Mouse (Mus musculus) heart, embryonic 12.5 days (tissue): Measurements from ENCODE around the gene C330007P06Rik. TPM values are rescaled to one million over a fixed set of nuclear protein-coding genes. Genes with fewer than 3 reads are reported as not detected.

ENCODE experiments used
- ATAC-seq: fragments of 200-750 bp; cut with Nextera tagmentation; 2 replicates; pipeline ENCODE4 v1.8.0; 2017; ENCODE audit warnings: moderate TSS enrichment, moderate library complexity; ENCODE audit not compliant: insufficient number of reproducible peaks, low FRiP score
- H3K27ac ChIP-seq: fragments of 300-500 bp; sonication (generic); 2 replicates; pipeline ENCODE4 v1.5.1; 2016; ENCODE audit warnings: mild to moderate bottlenecking, moderate library complexity; ENCODE audit not compliant: poor library complexity, severe bottlenecking
- H3K27me3 ChIP-seq: fragments of 300-500 bp; sonication (generic); replicated peaks from 2 replicates; pipeline ENCODE4 v1.6.1; 2016; ENCODE audit warnings: mild to moderate bottlenecking, moderate library complexity
- H3K36me3 ChIP-seq: fragments of 300-500 bp; sonication (generic); 2 replicates; pipeline ENCODE4 v1.6.1; 2016; ENCODE audit warnings: mild to moderate bottlenecking, moderate library complexity
- H3K4me1 ChIP-seq: fragments of 300-500 bp; sonication (generic); replicated peaks from 2 replicates; pipeline ENCODE4 v1.6.1; 2016; ENCODE audit warnings: mild to moderate bottlenecking
- H3K4me2 ChIP-seq: fragments of 300-500 bp; sonication (generic); 2 replicates; pipeline ENCODE4 v1.6.1; 2016; ENCODE audit warnings: mild to moderate bottlenecking, moderate library complexity
- H3K4me3 ChIP-seq: fragments of 300-500 bp; sonication (generic); 2 replicates; pipeline ENCODE4 v1.5.1; 2016; ENCODE audit warnings: mild to moderate bottlenecking
- H3K9ac ChIP-seq: fragments of 300-500 bp; sonication (generic); 2 replicates; pipeline ENCODE4 v1.6.1; 2016; ENCODE audit warnings: mild to moderate bottlenecking, moderate library complexity
- H3K9me3 ChIP-seq: fragments of 300-500 bp; sonication (generic); replicated peaks from 2 replicates; pipeline ENCODE4 v1.6.1; 2016; ENCODE audit warnings: mild to moderate bottlenecking, moderate library complexity
- WGBS: fragments of 180-500 bp; shearing (Covaris S2); methylation state at CpG from one replicate; pipeline ENCODE4 v1.1.7; 2016; 5-methylcytosine and 5-hydroxymethylcytosine counted together
- polyA plus RNA-seq: library from polyadenylated mRNA; unstranded; fragments of >200 nt; fragmentation: Nextera tagmentation; extraction: Ambion mirVana; gene quantifications from 2 replicates; pipeline ENCODE4 v1.2.1, GENCODE M21; 2016

The C330007P06Rik gene
- polyA plus RNA-seq, 1 experiment from 2014 or later, result 21.8 TPM

- Histone ChIP-seq H3K4me1 (0 out of 2 replicates have a peak, but pooled peaks cover 16% of the 10 kb centered on the region), H3K27me3 (no peaks in the 10 kb centered on the region), H3K4me2 (peak overlapping the region; percentile 57), H3K9me3 (no peaks in the 10 kb centered on the region), H3K27ac (no peak overlapping the region), H3K4me3 (peak overlapping the region; percentile 22; the same call in 1 of the 2 replicates), H3K9ac (peak overlapping the region; percentile 9; the same call in 1 of the 2 replicates), H3K36me3 (no peaks in the 10 kb centered on the region)
- ATAC-seq, result 0 out of 2 replicates have a peak, but pooled peaks have one; percentile 18
- WGBS, result 24% methylated on average over 19 of the region's 19 CpGs
Observed at GRCm38 (mm10) chrX:36833397-36834084, 40.4 kb downstream of the C330007P06Rik start.

DNA sequence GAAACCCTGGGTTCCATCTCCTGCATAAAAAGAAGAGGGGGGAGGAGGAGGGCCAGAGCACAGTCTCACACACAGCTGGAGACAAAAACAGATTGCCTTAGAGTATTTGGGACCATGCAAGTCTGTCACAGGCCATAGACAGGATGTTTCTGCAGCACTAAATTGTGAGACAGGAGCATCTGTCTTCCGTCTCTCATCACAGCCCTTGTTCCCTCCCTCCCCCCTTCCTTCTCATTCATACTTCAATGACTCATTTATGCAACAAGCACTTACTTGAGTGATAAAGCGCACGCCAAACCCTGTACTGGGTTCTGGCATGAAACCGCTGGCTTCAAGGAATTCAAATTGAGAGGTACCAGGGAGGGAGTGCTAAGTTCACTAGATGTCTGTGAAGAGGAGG, 42.3 kb downstream of the C330007P06Rik start:
- Histone ChIP-seq H3K4me1 (0 out of 2 replicates have a peak, but pooled peaks cover 16% of the 10 kb centered on the region), H3K4me3 (no peak overlapping the region), H3K9me3 (no peaks in the 10 kb centered on the region), H3K4me2 (no peak overlapping the region), H3K27ac (peak overlapping the region; percentile 38; the same call in 1 of the 2 replicates), H3K9ac (no peak overlapping the region), H3K36me3 (no peaks in the 10 kb centered on the region), H3K27me3 (no peaks in the 10 kb centered on the region)
- ATAC-seq, result no peak
- 42% methylated on average over 4 of the region's 4 CpGs for WGBS

DNA sequence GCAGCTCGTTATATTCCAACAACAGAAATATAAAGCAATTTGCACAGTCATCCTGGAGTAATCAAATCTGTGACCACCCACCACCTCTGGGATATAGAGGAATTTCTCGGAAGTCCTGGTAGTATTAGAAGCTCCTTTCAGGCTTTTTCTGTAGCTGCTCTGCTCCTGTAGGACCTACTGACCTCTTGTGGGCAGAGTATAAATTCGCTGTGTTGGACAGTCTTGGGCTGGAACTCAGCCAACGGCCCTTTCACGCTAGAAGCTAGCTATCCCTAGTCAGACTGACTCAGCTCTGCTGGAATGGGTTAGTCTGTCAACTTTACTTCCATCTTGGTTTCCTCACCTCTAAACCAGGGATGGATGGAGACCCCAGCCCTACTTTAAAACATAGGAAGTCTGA, 43.6 kb downstream of the C330007P06Rik start:
- Histone ChIP-seq H3K36me3 (no peaks in the 10 kb centered on the region), H3K4me1 (0 out of 2 replicates have a peak, but pooled peaks cover 16% of the 10 kb centered on the region), H3K27ac (no peak overlapping the region), H3K9ac (no peak overlapping the region), H3K4me2 (no peak overlapping the region), H3K9me3 (no peaks in the 10 kb centered on the region), H3K27me3 (no peaks in the 10 kb centered on the region), H3K4me3 (no peak overlapping the region)
- WGBS, result 27% methylated on average over 5 of the region's 5 CpGs
- ATAC-seq, result no peak

DNA sequence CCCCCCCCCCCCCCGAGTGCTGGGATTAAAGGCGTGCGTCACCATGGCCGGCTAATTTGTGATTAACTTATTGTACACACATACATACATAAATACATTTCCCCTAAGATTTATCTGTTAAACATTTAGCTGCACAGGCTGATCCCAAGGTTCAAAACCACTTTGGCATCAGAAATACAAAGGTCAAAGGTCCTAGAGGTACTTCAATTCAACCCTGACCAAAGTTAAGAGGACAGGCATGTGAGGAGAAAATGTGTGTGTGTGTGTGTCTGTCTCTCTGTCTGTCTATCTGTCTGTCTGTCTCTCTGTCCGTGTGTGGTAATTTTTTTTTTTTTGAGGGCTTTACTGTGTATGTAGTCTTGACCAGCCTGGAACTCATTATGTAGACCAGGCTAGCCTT, 47.0 kb downstream of the C330007P06Rik start:
- Histone ChIP-seq H3K4me1 (0 out of 2 replicates have a peak, but pooled peaks cover 14% of the 10 kb centered on the region), H3K27me3 (no peaks in the 10 kb centered on the region), H3K9me3 (no peaks in the 10 kb centered on the region), H3K9ac (no peak overlapping the region), H3K4me2 (no peak overlapping the region), H3K27ac (no peak overlapping the region), H3K4me3 (no peak overlapping the region), H3K36me3 (no peaks in the 10 kb centered on the region)
- 78% methylated on average over 5 of the region's 5 CpGs for WGBS
- no peak for ATAC-seq

- 37% methylated on average over 2 of the region's 2 CpGs for WGBS
- Histone ChIP-seq H3K4me3 (no peak overlapping the region), H3K27me3 (no peaks in the 10 kb centered on the region), H3K27ac (no peak overlapping the region), H3K9ac (no peak overlapping the region), H3K4me2 (no peak overlapping the region), H3K4me1 (0 out of 2 replicates have a peak, but pooled peaks cover 3% of the 10 kb centered on the region), H3K9me3 (no peaks in the 10 kb centered on the region), H3K36me3 (no peaks in the 10 kb centered on the region)
- no peak for ATAC-seq
Observed at GRCm38 (mm10) chrX:36825032-36825431, 48.9 kb downstream of the C330007P06Rik start.

GRCm38 (mm10) chrX:36823932-36824711, 49.8 kb downstream of the C330007P06Rik start:
- 82% methylated on average over 10 of the region's 10 CpGs for WGBS
- no peak for ATAC-seq
- no peak overlapping the region for H3K27ac ChIP-seq
- no peak overlapping the region for H3K4me3 ChIP-seq
- H3K27me3 ChIP-seq, result no peaks in the 10 kb centered on the region
- H3K4me2 ChIP-seq, result no peak overlapping the region
- H3K36me3 ChIP-seq, result no peaks in the 10 kb centered on the region
- no peaks in the 10 kb centered on the region for H3K9me3 ChIP-seq
- no peak overlapping the region for H3K9ac ChIP-seq
- H3K4me1 ChIP-seq, result no peaks in the 10 kb centered on the region

DNA sequence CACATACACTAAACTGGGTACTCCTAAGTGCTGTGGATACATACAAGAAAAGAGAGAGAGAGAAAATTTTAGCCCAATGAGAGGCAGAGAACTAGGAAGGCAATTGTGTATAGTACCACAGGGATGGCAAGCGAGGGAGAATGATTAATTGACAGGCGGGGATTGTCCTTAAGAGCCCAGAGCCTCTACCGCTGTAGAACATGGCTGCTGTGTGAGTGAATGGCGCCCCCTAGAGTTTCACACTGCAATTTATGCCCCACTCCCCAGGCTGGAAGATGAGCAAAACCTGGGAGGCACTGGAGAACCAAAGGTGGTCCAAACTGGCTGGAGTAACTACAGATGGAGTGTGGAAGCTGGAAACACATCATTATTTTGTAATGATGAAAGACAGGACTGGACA, 53.7 kb downstream of the C330007P06Rik start:
- Histone ChIP-seq H3K4me1 (peaks cover 6% of the 10 kb centered on the region), H3K4me2 (no peak overlapping the region), H3K9ac (no peak overlapping the region), H3K27ac (no peak overlapping the region), H3K9me3 (no peaks in the 10 kb centered on the region), H3K4me3 (no peak overlapping the region), H3K36me3 (no peaks in the 10 kb centered on the region), H3K27me3 (no peaks in the 10 kb centered on the region)
- no peak for ATAC-seq
- 13% methylated on average over 4 of the region's 4 CpGs for WGBS

DNA sequence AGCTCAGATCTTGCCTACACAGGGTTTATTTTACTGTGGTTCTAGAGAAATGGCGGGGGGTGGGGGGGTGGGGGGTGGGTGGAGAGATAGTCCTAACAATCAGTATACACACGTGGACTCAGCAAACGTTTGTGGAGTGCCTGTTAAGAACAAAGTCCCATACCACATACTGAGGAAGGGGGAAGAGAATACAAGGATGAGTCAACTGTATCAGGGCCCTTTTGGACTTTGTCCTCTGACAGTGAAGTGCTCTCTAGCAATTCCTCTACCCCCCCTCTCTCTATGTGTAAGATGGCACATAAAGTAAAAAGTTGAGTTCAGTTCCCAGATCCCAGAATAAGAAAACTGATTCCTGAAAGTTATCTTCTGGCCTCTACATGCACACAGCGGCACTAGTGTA, 54.3 kb downstream of the C330007P06Rik start:
- Histone ChIP-seq H3K27me3 (no peaks in the 10 kb centered on the region), H3K9ac (no peak overlapping the region), H3K4me2 (no peak overlapping the region), H3K4me1 (peaks cover 6% of the 10 kb centered on the region), H3K27ac (no peak overlapping the region), H3K9me3 (no peaks in the 10 kb centered on the region), H3K4me3 (no peak overlapping the region), H3K36me3 (no peaks in the 10 kb centered on the region)
- WGBS, result 50% methylated on average over 4 of the region's 4 CpGs
- ATAC-seq, result no peak

DNA sequence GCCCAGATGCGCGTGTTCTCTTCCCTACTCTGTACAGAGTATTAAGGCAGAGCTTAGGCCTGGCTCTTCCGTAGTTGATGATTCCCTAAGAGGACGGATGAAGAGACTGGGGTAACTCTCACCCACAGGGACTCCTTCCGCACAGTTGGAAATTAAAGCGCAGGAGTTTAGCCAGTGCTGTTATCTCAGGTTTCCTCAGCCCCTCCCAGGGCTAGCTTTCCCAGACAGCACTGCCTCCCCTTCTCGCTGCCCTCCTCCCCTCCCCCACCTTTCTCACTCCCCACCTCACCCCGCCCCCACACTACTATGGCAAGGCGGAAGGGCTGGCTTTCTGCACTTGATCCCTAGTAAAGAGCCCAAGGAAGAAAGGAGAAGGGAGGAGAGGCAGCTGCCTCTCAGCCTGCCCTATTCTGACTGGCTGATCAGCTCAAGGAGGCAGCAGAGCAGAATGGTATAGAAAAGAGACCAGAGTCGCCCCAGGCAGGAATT, 56.9 kb downstream of the C330007P06Rik start:
- peak overlapping the region; percentile 78 for H3K27ac ChIP-seq
- peak overlapping the region; percentile 45; the same call in 1 of the 2 replicates for H3K9ac ChIP-seq
- H3K9me3 ChIP-seq, result no peaks in the 10 kb centered on the region
- H3K4me1 ChIP-seq, result peaks cover 6% of the 10 kb centered on the region
- ATAC-seq, result peak; percentile 74
- H3K4me2 ChIP-seq, result peak overlapping the region; percentile 64
- peak overlapping the region; percentile 34 for H3K4me3 ChIP-seq
- H3K27me3 ChIP-seq, result no peaks in the 10 kb centered on the region
- H3K36me3 ChIP-seq, result no peaks in the 10 kb centered on the region
- WGBS, result 8% methylated on average over 10 of the region's 10 CpGs

DNA sequence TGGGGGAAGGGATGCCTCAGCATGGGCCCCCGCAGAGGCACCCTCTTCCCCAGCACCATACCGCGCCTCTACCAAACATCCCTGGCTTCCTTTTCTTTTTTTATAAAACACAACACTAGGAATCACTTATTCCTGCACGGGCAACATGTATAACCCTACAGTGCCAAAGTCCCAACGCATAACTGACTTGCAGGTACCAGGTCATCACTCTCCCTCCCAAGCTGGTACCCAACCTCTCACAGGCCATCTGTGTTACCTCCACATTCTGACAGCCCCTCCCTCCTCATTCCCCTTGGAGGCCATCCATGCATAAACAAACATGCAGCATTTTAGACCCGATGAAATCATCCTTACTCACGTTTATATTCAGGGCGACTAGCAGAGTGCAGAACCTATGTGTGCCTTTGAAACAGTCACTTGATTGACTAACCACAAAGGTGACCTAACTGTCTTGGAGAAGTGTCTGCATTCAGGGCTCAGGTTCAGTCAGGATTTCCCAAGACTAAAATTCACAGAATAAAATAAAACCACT, 57.5 kb downstream of the C330007P06Rik start:
- peak overlapping the region; percentile 78 for H3K27ac ChIP-seq
- no peak overlapping the region for H3K9ac ChIP-seq
- peak overlapping the region; percentile 64 for H3K4me2 ChIP-seq
- no peaks in the 10 kb centered on the region for H3K9me3 ChIP-seq
- H3K4me1 ChIP-seq, result peaks cover 6% of the 10 kb centered on the region
- no peaks in the 10 kb centered on the region for H3K36me3 ChIP-seq
- ATAC-seq, result 0 out of 2 replicates have a peak, but pooled peaks have one; percentile 36
- H3K4me3 ChIP-seq, result peak overlapping the region; percentile 34; the same call in 1 of the 2 replicates
- WGBS, result 34% methylated on average over 8 of the region's 8 CpGs
- no peaks in the 10 kb centered on the region for H3K27me3 ChIP-seq

DNA sequence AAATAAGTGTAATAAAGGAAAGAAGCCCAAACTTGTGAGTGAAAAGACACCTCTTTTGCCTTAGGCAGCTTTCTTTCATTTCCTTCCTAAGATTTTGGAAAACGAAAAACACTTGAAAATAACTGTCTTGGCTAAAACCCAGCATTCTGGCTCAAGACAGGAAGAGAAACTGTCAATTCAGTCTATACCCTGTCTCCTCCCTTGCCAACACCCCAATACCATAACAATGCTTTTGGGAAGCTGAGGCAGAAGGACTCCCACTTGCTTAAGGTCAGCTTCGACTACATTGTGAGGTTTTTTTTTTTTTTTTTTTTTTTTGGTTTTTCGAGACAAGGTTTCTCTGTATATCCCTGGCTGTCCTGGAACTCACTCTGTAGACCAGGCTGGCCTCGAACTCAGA, 58.5 kb downstream of the C330007P06Rik start:
- no peak overlapping the region for H3K27ac ChIP-seq
- no peaks in the 10 kb centered on the region for H3K27me3 ChIP-seq
- peaks cover 6% of the 10 kb centered on the region for H3K4me1 ChIP-seq
- H3K4me3 ChIP-seq, result no peak overlapping the region
- no peaks in the 10 kb centered on the region for H3K36me3 ChIP-seq
- 73% methylated on average over 4 of the region's 4 CpGs for WGBS
- no peak for ATAC-seq
- H3K9me3 ChIP-seq, result no peaks in the 10 kb centered on the region
- no peak overlapping the region for H3K4me2 ChIP-seq
- no peak overlapping the region for H3K9ac ChIP-seq
